Mouse (Mus musculus): Measurements from ENCODE around the gene Spesp1. TPM values are rescaled to one million over a fixed set of nuclear protein-coding genes. Genes with fewer than 3 reads are reported as not detected.

Gene Spesp1
- total and polyA plus RNA-seq, 3 experiments, result 0.22 TPM; not detected in 2

- ATAC-seq (ENCODE audit: extremely low read depth, insufficient number of reproducible peaks, low FRiP score, poor library complexity, severe bottlenecking) (no peak), DNase-seq (ENCODE audit: low spot score) (peak; percentile 56)
- Histone ChIP-seq H3K27me3 (ENCODE audit: insufficient read depth, low read length) (peaks cover 35% of the 10 kb centered on the region), H3K4me3 (ENCODE audit: low read depth, low read length) (no peak overlapping the region), H3K9me3 (replicated peaks) (no peaks in the 10 kb centered on the region), H3K36me3 (replicated peaks) (no peaks in the 10 kb centered on the region), H3K4me1 (ENCODE audit: insufficient read depth, low read depth, low read length) (peaks cover 7% of the 10 kb centered on the region)
- peak; percentile 58 for TF ChIP-seq CTCF (IDR thresholded peaks at IDR 0.05; ENCODE audit: low read depth, low read length)
- no peak for TF ChIP-seq POLR2AphosphoS5 (IDR thresholded peaks at IDR 0.05; ENCODE audit: insufficient replicate concordance, low read depth, low read length)
Observed at GRCm38 (mm10) chr9:62243991-62244611, 37.9 kb downstream of the Spesp1 start.

- Histone ChIP-seq H3K4me1 (ENCODE audit: insufficient read depth, low read depth, low read length) (peaks cover 7% of the 10 kb centered on the region), H3K4me3 (ENCODE audit: low read depth, low read length) (no peak overlapping the region), H3K9me3 (replicated peaks) (no peaks in the 10 kb centered on the region), H3K36me3 (replicated peaks) (no peaks in the 10 kb centered on the region), H3K27me3 (ENCODE audit: insufficient read depth, low read length) (peaks cover 21% of the 10 kb centered on the region)
- TF ChIP-seq POLR2AphosphoS5 (IDR thresholded peaks at IDR 0.05; ENCODE audit: insufficient replicate concordance, low read depth, low read length), result no peak
- TF ChIP-seq TAL1 (conservative IDR thresholded peaks at IDR 0.05; ENCODE audit: low read depth, low read length), result no peak
- no peak for TF ChIP-seq GATA1 (IDR thresholded peaks at IDR 0.05; ENCODE audit: borderline replicate concordance, low read length)
- TF ChIP-seq GATA2 (IDR thresholded peaks at IDR 0.05; ENCODE audit: borderline replicate concordance, low read depth, low read length), result no peak
- no peak for TF ChIP-seq CTCF (IDR thresholded peaks at IDR 0.05; ENCODE audit: low read depth, low read length)
- ATAC-seq (ENCODE audit: extremely low read depth, insufficient number of reproducible peaks, low FRiP score, poor library complexity, severe bottlenecking), result no peak
- DNase-seq (ENCODE audit: low spot score), result no peak
Observed at GRCm38 (mm10) chr9:62240036-62240435, 42.0 kb downstream of the Spesp1 start.

- TF ChIP-seq GATA2 (IDR thresholded peaks at IDR 0.05; ENCODE audit: borderline replicate concordance, low read depth, low read length) (no peak), CTCF (IDR thresholded peaks at IDR 0.05; ENCODE audit: low read depth, low read length) (no peak), TAL1 (conservative IDR thresholded peaks at IDR 0.05; ENCODE audit: low read depth, low read length) (no peak), GATA1 (IDR thresholded peaks at IDR 0.05; ENCODE audit: borderline replicate concordance, low read length) (no peak), POLR2AphosphoS5 (IDR thresholded peaks at IDR 0.05; ENCODE audit: insufficient replicate concordance, low read depth, low read length) (no peak)
- ATAC-seq (ENCODE audit: extremely low read depth, insufficient number of reproducible peaks, low FRiP score, poor library complexity, severe bottlenecking) (no peak), DNase-seq (ENCODE audit: low spot score) (no peak)
- no peaks in the 10 kb centered on the region for H3K36me3 ChIP-seq (replicated peaks)
- no peaks in the 10 kb centered on the region for H3K4me1 ChIP-seq (ENCODE audit: insufficient read depth, low read depth, low read length)
- H3K27me3 ChIP-seq (ENCODE audit: insufficient read depth, low read length), result peaks cover 21% of the 10 kb centered on the region
- no peak overlapping the region for H3K4me3 ChIP-seq (ENCODE audit: low read depth, low read length)
- no peaks in the 10 kb centered on the region for H3K9me3 ChIP-seq (replicated peaks)
Observed at GRCm38 (mm10) chr9:62237381-62237980, 44.5 kb downstream of the Spesp1 start.

- DNase-seq (ENCODE audit: low spot score), result no peak
- H3K9me3 ChIP-seq (replicated peaks), result no peaks in the 10 kb centered on the region
- H3K4me1 ChIP-seq (ENCODE audit: insufficient read depth, low read depth, low read length), result no peaks in the 10 kb centered on the region
- no peak for TF ChIP-seq POLR2AphosphoS5 (IDR thresholded peaks at IDR 0.05; ENCODE audit: insufficient replicate concordance, low read depth, low read length)
- TF ChIP-seq GATA2 (IDR thresholded peaks at IDR 0.05; ENCODE audit: borderline replicate concordance, low read depth, low read length), result no peak
- no peak for TF ChIP-seq GATA1 (IDR thresholded peaks at IDR 0.05; ENCODE audit: borderline replicate concordance, low read length)
- TF ChIP-seq CTCF (IDR thresholded peaks at IDR 0.05; ENCODE audit: low read depth, low read length), result no peak
- no peak for TF ChIP-seq TAL1 (conservative IDR thresholded peaks at IDR 0.05; ENCODE audit: low read depth, low read length)
- no peaks in the 10 kb centered on the region for H3K36me3 ChIP-seq (replicated peaks)
- H3K4me3 ChIP-seq (ENCODE audit: low read depth, low read length), result no peak overlapping the region
- H3K27me3 ChIP-seq (ENCODE audit: insufficient read depth, low read length), result peaks cover 29% of the 10 kb centered on the region
- ATAC-seq (ENCODE audit: extremely low read depth, insufficient number of reproducible peaks, low FRiP score, poor library complexity, severe bottlenecking), result no peak
Observed at GRCm38 (mm10) chr9:62235501-62235900, 46.5 kb downstream of the Spesp1 start.

- DNase-seq (ENCODE audit: low spot score) (no peak), ATAC-seq (ENCODE audit: extremely low read depth, insufficient number of reproducible peaks, low FRiP score, poor library complexity, severe bottlenecking) (no peak)
- no peak overlapping the region for H3K4me3 ChIP-seq (ENCODE audit: low read depth, low read length)
- TF ChIP-seq GATA2 (IDR thresholded peaks at IDR 0.05; ENCODE audit: borderline replicate concordance, low read depth, low read length) (no peak), CTCF (IDR thresholded peaks at IDR 0.05; ENCODE audit: low read depth, low read length) (no peak)
- no peaks in the 10 kb centered on the region for H3K4me1 ChIP-seq (ENCODE audit: insufficient read depth, low read depth, low read length)
- H3K27me3 ChIP-seq (ENCODE audit: insufficient read depth, low read length), result peaks cover 26% of the 10 kb centered on the region
- H3K9me3 ChIP-seq (replicated peaks), result no peaks in the 10 kb centered on the region
- H3K36me3 ChIP-seq (replicated peaks), result no peaks in the 10 kb centered on the region
Observed at GRCm38 (mm10) chr9:62232649-62233048, 49.4 kb downstream of the Spesp1 start.

GRCm38 (mm10) chr9:62231046-62231445 is 51.0 kb downstream of the Spesp1 start:
- Histone ChIP-seq H3K4me1 (ENCODE audit: insufficient read depth, low read depth, low read length) (no peaks in the 10 kb centered on the region), H3K27me3 (ENCODE audit: insufficient read depth, low read length) (peaks cover 26% of the 10 kb centered on the region), H3K4me3 (ENCODE audit: low read depth, low read length) (no peak overlapping the region), H3K9me3 (replicated peaks) (no peaks in the 10 kb centered on the region), H3K36me3 (replicated peaks) (no peaks in the 10 kb centered on the region)
- TF ChIP-seq TAL1 (conservative IDR thresholded peaks at IDR 0.05; ENCODE audit: low read depth, low read length) (no peak), GATA1 (IDR thresholded peaks at IDR 0.05; ENCODE audit: borderline replicate concordance, low read length) (no peak), GATA2 (IDR thresholded peaks at IDR 0.05; ENCODE audit: borderline replicate concordance, low read depth, low read length) (no peak), CTCF (IDR thresholded peaks at IDR 0.05; ENCODE audit: low read depth, low read length) (no peak), POLR2AphosphoS5 (IDR thresholded peaks at IDR 0.05; ENCODE audit: insufficient replicate concordance, low read depth, low read length) (no peak)
- ATAC-seq (ENCODE audit: extremely low read depth, insufficient number of reproducible peaks, low FRiP score, poor library complexity, severe bottlenecking) (no peak), DNase-seq (ENCODE audit: low spot score) (no peak)

Measured in G1E (cell line).